Mouse (Mus musculus) gastrocnemius, postnatal 4 days (tissue): ENCODE measurements at regions not wholly inside any gene's neighbourhood (a gene's known extent, or its start where the extent isn't known, plus 50 kb on each side); places are given as distances from the start of the nearest gene placed in this dataset.
"Not testable (repeated sequence)": the region's sequence is repeated elsewhere in the genome, so short reads cannot be mapped to it uniquely, and the experiment has no call there.

Experiments
- DNase-seq, 2 experiments: peaks; one replicate each; pipeline ENCODE4 v3.0.0; 2021 to 2022; ENCODE audit warnings: low spot score in 2 of 2, mixed read lengths in 2 of 2

DNA sequence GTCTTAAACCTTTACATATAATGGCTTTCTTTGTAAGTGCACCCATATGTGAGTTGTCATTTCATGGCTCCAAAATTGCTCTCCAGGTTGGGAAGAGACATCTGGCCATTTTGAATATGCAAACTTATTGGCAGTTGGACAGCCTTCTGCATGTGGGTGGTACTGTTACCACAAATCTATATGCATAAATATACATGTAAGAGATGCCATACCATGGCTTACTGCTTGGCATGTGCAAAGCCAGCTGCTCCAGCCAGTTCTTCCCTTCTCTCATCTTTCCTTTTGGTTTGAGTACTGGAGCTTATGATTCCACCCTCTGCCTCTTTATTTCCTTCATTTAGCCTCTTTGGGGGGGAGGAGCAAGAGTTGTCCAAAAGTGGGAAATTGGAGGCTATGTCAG lies 312.7 kb downstream of the Plekhb2 start:
- DNase-seq: no peak

GRCm38 (mm10) chr1:35200656-35201055 lies 350.9 kb downstream of the Plekhb2 start:
- no peak for DNase-seq

GRCm38 (mm10) chr1:35201083-35201879 lies 351.5 kb downstream of the Plekhb2 start:
- no peak for DNase-seq

GRCm38 (mm10) chr1:35201880-35202220 lies 352.1 kb downstream of the Plekhb2 start:
- DNase-seq: no peak

DNA sequence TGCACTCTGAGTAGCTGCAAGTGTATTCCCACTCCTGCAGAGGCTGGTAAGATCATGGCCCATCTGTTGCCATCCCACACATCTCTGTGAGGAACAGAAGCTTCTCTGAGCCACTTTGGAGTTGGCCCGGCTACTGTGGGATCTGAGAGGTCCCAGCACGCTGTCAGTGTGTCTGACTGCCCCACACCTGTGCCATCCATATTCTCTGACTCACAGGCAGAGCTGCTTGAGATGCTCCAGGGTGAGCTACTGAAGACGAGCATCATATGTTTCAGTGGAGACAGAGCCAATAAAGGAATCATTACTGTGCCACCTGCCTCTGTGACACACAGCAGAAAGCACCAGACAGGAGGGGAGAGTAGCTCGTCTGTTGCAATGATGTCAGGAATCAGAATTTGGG lies 352.8 kb downstream of the Plekhb2 start:
- no peak for DNase-seq

GRCm38 (mm10) chr1:35206834-35207529 lies 357.2 kb downstream of the Plekhb2 start:
- no peak for DNase-seq

- DNase-seq: no peak
Measured at GRCm38 (mm10) chr1:35212111-35212891, 362.5 kb downstream of the Plekhb2 start.

DNA sequence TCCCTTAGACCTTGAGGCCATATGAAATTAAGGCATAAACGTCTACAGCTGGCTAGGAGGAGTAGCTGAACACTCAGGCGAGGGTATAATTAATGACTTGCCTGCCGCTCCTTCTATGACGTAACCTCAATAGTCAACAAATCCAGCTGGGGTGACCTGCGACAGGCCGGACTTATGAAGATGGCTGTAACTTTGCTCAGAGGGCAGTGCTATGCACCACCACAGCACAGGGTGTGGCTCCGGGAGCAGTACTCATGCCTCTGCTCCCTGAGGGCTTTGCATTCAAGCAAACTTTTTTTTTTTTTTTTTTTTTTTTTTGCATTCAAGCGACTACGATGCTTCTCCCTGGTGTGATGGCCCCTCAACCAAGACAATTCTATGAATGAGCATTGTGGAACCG lies 364.1 kb downstream of the Plekhb2 start:
- no peak for DNase-seq

DNA sequence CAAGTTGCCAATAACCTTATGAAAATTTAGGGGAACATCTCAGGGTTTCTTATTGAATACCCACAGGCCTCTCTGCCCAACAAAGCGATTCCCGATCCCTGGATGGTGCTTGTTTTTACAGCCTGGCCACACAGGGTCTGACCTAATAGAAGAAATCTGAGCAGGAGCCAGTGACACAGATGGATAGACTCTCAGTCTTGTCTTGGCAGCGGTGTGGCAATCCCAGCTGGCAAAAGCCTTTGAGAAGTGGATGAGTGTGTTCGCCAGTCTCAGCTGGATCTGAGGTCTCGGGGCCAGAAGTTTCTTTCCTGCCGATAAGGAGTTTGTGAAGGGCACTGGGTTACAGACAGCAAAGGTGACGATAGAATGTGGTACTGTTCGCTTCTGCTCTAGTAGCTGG lies 366.6 kb downstream of the Plekhb2 start:
- DNase-seq: no peak

GRCm38 (mm10) chr1:35220215-35220614 lies 370.4 kb downstream of the Plekhb2 start:
- not testable (repeated sequence) for DNase-seq

DNA sequence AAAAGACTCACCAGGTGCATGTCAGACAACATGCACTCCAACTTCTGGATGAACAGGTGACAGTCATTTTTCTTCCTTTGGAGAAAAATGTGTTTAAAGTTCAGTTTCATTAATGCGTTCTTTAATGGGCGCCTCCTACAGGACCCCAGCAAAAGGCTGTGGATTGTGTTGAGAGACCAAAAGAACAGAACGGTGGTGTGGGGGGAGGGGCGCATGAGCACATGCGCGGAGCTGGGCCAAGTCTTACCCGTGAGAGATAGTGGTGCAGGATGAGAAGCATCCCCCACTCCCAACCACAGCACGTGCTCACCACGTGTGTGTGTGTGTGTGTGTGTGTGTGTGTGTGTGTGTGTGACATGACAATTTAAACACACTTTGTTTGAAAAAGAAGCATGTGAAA lies 371.0 kb downstream of the Plekhb2 start:
- DNase-seq: no peak

DNA sequence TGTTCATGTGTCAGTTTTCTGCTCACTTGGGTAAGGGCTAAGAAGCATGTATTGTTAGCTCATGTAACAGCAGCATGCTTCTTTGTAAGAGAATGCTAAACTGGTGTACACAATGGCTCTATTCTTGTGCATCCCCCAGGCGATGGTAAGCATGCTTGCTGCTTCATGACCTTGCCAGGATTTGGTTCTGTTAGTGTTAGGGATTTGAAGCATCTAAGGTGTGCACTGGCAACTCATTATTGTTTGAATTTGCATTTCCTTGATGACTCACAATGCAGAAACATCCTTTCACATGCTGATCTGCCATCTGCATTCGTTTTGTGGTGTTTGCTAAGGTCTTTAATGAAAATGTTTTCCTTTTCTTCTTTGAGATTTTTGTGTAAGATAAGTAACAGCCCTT lies 382.8 kb downstream of the Plekhb2 start:
- DNase-seq: no peak

GRCm38 (mm10) chr1:35238139-35238538 lies 388.4 kb downstream of the Plekhb2 start:
- DNase-seq: no peak

DNA sequence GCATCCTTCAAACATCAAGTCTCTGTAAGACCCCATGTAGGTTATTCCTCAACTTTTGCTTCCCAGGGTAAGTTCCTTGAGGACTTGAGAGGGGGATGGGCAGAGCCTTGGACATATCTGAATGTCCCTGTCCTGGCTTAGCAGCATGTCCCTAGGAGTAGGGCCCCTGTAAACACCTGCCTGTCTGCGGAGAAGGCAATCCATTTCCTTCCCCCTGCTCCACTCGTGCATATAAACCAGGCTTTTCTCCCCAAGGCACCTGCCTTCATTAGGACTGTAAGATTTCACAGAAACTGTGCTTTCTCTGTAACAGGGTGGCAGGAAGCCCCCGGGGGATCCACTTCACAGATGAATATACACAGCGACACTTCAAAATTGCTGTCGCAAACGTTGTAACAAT lies 393.1 kb downstream of the Plekhb2 start:
- no peak for DNase-seq

GRCm38 (mm10) chr1:35243339-35243738 lies 393.6 kb downstream of the Plekhb2 start:
- DNase-seq: no peak

DNA sequence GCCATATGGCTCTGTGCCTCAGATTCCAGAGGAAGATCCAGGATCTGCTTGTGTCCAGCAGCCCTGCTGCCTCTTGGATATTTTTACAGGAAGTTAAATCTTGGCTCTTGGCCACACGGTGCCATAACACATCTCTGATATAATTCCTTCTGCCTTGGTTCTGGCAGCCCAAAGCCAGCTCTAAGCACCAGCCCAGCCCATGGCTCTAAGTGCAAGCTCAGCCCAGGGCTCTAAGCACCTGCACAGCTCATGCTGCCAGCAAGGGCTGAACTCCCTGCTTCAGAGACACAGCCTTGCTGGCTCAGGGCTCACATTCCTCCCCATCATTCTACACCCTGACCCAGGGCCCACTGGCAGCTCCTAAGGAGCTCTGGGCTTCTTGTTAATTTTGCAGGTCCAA lies 415.3 kb downstream of the Plekhb2 start:
- DNase-seq: peak in 1 of 2 experiments; percentile 16

DNA sequence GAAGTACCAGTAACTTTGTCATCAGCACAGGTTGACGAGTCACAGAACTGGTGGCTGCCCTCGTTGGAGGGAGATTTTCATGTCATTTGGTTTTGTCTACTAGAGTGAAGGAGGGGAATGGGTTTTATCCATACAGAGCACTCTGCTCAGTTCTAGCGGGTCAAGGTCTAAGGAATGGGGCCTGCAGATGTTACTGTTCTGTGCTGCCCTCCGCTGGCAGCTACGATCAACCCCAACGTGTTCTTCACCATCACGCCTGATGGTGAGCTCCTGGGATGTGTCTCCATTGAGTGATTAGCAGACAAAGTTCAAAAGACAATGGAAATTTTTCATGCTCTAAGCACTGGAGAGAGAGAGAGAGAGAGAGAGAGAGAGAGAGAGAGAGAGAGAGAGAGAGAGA lies 416.9 kb downstream of the Plekhb2 start:
- no peak for DNase-seq

DNA sequence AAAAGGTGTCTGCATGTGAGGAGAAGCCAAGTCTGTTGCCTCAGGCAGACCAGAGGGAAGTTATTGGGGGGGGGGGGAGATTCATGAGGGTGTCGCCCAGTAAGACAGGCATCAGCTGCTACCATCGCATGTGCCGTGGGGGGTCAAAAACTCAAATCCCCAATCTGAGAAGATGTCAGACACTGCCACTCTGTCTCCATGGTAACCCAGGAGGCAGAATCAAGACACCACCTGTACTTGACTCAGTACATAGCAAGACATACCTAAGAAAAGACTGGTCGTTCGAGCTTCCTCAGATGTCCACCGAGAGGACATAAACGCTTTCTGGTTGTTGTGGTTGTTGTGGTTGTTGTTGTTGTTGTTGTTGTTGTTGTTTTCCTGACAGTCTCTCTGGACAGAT lies 418.1 kb downstream of the Plekhb2 start:
- no peak for DNase-seq

- DNase-seq: no peak
Measured at GRCm38 (mm10) chr1:35274978-35275377, 425.2 kb downstream of the Plekhb2 start.
